Mouse (Mus musculus) spleen, postnatal 4 days (tissue): ENCODE measurements around the gene Tbxa2r.

ENCODE experiments used
- DNase-seq, 2 experiments: peaks; one replicate each; pipeline ENCODE4 v3.0.0; 2022; ENCODE audit warnings: low spot score in 2 of 2

Tbxa2r gene

GRCm38 (mm10) chr10:81344421-81345161 lies 16.1 kb downstream of the Tbxa2r start:
- no peak for DNase-seq

- DNase-seq = no peak
Measured at GRCm38 (mm10) chr10:81345162-81345534, 16.6 kb downstream of the Tbxa2r start.

DNA sequence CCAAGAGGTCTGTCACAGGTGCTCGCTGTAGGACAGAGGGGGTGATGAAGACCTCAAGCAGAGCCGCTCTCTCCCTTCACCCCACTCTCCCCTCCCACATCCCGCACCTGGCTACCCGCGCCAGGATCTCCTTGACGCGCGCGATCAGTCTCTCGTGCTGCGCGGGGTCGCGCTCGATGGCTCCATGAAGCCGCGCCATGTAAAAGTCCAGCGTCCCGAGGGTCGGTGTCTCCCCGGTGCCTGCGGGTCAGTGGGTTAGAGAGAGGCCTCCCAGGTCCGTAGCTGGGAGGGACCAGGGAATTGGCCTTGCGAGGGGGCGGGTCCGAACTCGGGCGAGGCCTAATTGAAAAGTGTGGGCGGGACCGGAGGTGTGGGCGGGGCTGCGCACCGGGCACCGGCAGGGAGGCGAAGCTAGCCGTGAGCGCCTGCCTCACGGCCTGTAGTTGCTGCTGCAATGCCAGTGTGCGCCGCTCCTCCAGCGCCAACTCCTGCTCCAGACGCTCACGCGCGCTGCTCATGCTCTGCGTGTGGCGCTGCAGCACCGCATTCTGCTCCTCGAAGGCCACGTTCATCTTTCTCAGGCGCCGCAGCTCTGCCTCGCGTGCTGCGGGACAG lies 18.0 kb downstream of the Tbxa2r start:
- DNase-seq = peak; percentile 79 to 87

DNA sequence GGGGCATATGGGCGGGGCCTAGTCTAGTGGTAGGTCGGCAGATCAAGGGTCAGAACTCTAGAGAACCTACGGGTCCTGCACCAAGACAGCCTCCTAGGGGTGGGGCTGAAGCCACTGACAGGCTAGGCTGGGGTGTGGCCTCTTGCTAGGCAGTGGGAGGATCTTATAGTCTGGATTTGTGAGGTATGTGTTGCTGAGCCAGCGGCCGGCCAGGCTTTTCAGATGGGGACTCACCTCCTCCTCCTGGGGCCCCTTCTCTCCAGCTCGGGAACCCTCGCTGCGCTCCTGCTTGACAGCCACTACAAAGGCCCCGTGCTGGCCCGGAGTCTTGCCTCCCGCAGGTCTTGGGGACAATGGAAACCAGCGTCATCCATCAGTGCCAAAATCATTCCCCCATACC lies 20.6 kb downstream of the Tbxa2r start:
- peak in 1 of 2 experiments; percentile 69 for DNase-seq

- DNase-seq = no peak
Measured at GRCm38 (mm10) chr10:81349961-81350350, 21.4 kb downstream of the Tbxa2r start.

DNA sequence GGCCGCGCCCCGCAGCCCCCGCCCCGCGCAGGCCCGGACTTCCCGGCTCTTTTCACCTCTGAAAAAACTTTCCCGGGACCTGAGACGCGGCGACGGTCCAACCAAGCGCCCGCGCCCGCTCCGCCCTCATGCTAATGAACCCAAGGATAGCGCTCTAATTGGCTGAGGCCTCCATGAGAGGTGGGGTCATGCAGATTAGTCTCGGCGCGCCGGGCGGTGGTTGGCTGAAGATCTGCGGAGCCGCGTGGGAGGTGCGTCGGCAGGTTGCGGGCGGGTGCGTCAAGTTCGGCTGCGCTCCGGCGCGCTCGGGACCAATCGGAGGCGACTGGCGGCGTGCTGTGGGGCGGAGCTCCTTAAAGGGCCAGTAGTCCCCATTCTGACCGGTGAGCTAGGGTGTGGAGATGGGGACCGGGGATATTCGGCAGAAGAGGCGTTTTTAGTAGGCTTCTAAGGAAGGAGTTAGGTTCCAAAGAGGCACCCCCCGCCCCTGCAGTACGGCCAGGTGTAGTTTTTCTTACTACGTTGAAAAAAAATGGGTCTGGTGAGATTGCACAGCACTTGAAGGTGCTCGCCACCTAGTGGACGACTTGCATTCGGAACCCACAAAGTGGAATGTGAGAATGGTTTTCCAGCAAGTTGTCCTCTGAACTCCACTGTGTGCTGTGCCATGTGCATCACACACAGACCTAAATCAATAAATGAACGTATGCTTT lies 22.0 kb downstream of the Tbxa2r start, which contains the start of gene Hmg20b:
TSS of gene Hmg20b (minus strand) at position 130 of the 713 bp plus-strand sequence.
- peak; percentile 99 for DNase-seq

GRCm38 (mm10) chr10:81351678-81352291 lies 23.3 kb downstream of the Tbxa2r start:
- DNase-seq = peak; percentile 78 to 85

GRCm38 (mm10) chr10:81354738-81355477 lies 26.4 kb downstream of the Tbxa2r start:
- no peak for DNase-seq

DNA sequence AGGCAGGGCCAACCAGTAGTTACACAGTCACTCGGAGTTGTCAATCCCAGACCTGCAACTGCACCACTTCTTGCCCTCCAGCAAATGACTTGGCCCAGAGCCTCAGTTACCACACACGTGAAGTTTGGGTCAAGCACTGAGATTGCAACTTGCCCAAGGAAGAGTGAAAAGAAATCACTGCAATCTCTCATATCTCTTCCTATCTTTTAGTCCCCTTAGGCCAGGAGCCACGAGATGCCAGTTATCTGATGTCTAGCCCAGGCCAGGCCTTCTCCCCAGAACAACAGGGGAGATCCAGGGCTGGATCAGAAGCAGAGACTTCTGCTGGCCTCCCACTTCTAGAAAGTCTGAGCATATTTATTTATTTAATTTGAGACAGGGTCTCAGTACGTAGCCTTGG lies 27.0 kb downstream of the Tbxa2r start:
- DNase-seq = no peak

GRCm38 (mm10) chr10:81356352-81356990 lies 27.9 kb downstream of the Tbxa2r start:
- no peak for DNase-seq

DNA sequence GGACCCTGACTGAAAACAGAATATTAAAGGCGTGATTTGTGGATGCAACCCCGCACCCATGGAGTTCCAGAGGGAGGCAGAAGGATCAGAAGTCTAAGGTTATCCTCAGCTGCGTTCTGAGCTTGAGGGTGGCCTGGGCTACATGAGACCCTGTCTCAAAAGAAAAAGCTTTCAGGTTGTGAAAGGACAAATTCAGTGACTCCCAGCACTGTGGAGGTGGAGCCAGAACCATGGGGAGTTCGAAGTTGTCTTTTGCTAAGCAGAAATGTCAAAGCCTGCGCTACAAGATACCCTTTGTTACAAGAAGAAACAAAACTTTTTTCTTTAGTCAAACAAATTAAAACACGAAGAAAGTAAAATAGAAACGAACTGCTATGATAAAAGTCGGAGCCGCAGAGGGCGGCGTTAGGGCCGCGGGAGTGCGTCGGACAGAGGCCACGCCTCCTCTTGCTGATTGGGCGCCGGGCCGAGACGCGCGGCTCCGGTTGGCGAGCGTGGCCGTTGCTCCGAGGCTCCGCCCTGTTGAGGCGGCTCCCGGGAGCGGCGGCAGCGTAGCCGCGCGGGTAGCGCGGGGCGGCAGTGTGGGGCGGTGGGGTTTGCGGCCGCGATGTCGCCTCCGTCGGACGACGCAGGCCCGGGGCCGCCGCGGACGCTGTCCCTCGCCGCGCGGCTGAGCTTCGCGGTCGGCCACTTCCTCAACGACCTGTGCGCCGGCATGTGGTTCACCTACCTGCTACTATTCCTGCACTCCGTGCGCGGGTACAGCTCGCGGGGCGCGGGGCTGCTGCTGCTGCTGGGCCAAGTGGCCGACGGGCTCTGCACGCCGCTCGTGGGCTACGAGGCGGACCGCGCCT lies 28.7 kb downstream of the Tbxa2r start, which contains the start of gene Mfsd12:
TSS of gene Mfsd12 (plus strand) at position 501 of the 854 bp plus-strand sequence.
- DNase-seq = peak; percentile 92 to 96

GRCm38 (mm10) chr10:81358209-81358608 lies 29.7 kb downstream of the Tbxa2r start:
- peak in 1 of 2 experiments; percentile 69 for DNase-seq

GRCm38 (mm10) chr10:81358841-81359240 lies 30.3 kb downstream of the Tbxa2r start:
- no peak for DNase-seq

DNA sequence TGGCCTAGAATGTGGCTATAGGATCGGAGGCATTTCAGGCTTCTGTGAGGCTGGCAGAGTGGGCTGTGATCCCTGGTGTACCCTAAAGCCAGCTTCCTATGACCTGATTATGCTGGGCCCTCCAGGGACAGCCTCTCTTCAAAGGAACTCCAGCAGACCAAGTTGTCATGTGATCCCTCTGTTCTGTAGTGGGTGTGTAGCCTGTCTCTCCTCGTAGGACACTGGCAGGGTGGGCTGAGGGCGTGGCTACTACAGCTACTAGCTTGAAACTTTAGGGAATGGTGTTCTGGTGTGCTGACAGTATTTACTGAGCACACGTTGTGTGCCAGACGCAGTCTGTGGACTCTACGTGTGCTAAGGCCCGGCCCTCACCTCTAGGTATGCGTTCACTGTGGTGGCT lies 32.2 kb downstream of the Tbxa2r start:
- no peak for DNase-seq

DNA sequence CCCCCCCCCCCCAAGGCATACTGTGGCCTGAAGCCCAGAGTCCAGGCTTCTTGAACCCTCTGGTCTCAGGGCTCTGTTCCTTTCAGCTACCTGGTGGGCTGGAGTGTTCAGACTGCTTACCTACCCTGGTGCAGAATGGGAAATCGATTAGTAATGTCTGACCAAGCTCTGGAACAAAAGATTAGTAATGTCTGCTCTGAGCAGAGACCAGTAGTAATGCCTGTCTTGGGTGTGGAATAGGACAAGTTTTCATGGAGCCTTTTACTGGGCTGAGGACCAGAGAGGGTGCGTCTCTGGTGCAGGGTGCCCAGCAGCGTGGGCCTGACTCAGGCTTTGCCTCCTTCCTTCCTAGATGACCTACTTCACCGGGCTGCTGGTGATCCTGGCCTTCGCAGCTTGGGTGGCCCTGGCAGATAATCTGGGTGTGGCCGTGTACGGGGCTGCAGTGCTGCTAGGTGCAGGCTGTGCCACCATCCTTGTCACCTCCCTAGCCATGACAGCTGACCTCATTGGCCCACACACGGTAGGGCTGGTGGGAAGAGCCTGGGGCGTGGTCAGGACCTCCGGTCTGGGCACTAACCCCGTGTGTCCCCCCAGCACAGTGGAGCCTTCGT lies 33.9 kb downstream of the Tbxa2r start:
- DNase-seq = peak; percentile 84 to 88

DNA sequence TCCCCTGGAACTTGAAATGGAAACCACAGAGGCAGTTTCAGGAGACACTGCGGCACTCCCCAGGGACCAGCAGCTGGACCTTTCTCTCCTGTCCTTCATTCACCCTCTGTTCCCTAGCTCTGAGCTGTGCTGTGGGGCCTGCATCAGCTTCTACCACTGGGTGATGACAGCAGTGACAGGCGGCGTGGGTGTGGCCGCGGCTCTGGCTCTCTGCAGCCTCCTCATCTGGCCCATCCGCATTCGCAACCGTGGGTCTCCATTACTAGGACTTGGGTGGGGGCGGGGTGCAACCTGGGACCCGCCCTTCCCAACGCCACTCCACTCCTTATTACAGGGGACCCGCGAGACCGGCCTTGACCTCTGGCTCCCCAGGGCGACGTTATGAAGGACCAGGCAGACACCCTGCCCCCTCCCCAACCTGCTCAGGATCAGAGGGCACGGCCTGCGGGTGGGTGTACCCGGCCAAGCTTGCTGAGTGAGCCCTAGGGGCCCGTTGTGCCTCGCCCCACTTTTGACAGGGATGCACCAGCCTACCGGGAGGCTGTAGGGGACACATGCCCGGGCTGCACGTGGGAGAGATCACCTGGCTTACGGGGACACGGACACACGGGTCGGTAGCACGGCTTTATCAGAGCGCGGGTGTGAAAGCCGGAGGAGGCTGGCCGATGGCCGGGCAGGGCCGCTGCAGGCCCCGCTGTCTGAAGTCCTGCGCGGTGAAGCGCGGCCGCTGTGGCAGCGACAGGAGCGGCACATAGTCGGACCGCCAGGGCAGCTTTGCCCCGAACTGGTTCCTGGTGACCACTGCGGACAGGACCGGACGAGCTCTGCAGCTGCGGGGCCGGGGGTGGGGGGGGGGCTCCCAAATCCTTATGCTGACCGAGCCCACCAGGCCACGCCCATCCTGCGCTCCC lies 35.2 kb downstream of the Tbxa2r start:
- no peak for DNase-seq

GRCm38 (mm10) chr10:81364666-81365065 lies 36.1 kb downstream of the Tbxa2r start:
- no peak for DNase-seq

- DNase-seq = no peak
Measured at GRCm38 (mm10) chr10:81365073-81365472, 36.5 kb downstream of the Tbxa2r start.
